Mouse (Mus musculus) MEL-GATA-1-ER (cell line): ENCODE data around the gene Gdf15.
A peak's percentile ranks its signal among the peaks of the same experiment; 100 is the strongest.

Experiments used
- DNase-seq: peaks from one replicate; pipeline ENCODE4 v3.0.0-alpha.2; 2012; ENCODE audit warnings: low read depth; ENCODE audit errors: extremely low read depth

Gdf15 gene

DNA sequence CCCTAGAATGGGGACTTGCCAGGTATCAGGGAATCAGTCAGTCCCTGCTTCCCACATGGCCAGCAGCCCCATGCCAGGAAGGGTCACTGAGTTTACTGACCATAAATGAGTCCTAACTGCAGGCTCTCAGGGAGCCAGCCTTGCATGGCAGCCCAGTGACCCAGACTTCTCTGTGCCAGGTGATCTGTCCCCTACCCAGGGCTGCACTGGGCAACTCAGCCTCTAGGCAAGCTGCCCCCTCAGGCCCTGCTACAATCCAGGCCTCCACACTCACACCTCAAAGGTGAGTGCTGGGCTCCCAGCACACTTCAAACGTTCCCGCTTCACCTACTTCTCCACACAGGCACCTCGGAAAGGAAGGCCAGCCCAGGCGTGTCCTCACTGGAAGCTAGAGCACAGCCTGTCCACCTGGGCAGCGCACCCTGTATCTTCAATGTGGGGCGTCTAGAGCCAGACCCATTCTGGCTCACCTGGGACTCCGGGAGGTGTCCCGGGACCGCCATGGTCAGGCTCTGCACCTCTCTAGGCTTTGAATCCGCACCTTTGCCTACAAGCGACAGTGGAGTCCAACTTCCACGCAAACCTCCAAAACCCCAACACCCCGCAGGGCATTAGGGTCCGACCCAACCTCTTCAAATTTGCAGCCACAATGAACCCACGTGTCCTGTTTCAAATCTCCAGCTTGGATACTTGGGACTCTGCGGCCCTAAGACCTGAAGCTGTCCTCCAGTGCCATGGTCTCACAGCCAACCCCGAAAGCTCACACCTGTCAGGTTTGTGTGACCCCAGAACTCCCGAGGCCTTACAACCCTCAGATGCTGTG lies 25.3 kb downstream of the Gdf15 start:
- DNase-seq, result no peak

GRCm38 (mm10) chr8:70605871-70606779 lies 26.1 kb downstream of the Gdf15 start:
- no peak for DNase-seq

DNA sequence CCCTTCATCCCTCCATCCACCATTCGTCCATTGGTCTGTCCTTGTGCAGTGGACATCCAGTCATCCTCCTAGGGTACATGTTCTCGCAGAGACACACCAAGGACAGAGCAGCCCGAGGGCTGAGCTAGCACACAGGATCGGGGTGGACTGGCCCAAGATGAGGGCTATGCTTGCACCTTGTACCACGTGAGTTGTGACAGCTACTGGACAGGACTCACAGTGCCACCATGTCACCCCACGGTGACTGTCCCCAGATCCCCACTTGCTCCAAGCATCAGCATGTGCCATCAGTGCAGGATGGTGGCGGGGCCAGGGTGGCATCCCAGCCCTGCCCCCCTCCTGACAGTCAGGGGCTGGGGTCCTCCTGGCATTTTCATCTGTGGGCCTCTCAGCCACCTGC lies 27.7 kb downstream of the Gdf15 start:
- no peak for DNase-seq

DNA sequence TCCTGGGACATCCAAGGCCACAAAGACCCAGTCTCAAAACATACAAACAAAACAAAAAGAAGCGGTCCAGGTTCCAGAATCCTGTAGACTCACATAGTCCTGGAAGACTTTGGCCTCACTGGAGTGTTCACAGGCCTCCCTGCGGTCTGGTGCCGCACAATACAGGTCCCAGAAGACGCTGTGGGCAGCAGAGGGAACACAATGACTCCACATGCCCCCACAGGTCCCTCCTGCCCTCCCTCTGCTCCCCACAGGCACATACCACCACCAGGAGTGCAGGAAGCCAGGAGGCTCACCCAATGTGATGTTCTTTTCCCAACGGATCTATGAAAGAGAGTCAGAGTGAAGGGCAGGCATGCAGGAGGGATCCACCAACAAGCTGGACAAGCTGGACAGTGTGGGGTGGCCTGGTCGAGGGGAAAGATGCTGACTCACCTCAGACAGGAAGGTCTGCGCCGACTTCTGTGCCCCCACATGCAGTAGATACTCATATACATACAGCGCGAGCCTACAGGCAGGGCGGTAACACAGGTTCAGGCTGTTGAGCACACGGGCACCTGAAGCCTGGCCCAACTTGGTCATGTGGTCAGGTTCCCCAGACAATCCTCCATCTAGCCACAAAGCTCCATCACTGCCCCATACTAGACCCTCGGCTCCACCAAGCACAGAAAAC lies 30.0 kb downstream of the Gdf15 start:
- DNase-seq, result no peak

DNA sequence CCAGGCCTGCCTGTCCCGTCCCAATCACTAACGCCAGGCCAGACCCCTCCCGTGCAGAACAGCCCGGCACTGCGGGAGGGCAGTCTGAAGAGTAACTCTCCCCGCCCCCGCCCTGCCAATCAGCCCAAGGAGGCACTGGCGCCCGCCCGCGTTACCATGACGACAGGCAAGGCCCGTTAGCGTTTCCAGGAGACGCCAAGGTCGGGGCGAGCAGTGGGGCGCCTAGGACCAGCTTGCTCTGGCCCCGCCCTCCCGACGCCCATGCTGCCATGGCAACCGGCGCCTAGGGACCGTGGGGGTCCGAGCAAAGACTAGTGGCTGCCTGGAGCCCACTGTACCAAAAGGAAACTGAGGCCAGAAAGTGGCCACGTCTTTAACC lies 31.0 kb downstream of the Gdf15 start:
- no peak for DNase-seq

GRCm38 (mm10) chr8:70600473-70601270 lies 31.6 kb downstream of the Gdf15 start:
- no peak for DNase-seq

- DNase-seq, result no peak
Observed at GRCm38 (mm10) chr8:70599507-70600290, 32.6 kb downstream of the Gdf15 start.

DNA sequence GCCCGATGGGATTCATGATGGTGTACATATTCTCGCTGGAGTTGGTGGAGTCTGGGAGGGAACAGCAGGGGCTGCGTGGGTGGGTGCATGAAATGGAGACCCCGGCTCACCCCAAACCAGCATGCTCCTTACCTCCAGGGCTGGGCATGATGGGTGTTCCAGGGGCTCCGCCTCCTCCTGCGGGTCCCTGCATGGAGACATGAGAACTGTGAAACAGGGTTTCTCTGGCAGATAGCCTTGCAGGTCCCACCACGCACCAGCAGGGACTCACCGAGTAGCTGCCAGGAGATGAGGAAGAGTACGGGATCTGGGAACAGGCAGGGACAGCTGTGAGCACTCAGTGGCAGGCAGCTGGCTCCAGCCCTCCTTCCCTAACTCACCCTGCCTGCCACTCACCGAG lies 33.5 kb downstream of the Gdf15 start:
- no peak for DNase-seq

DNA sequence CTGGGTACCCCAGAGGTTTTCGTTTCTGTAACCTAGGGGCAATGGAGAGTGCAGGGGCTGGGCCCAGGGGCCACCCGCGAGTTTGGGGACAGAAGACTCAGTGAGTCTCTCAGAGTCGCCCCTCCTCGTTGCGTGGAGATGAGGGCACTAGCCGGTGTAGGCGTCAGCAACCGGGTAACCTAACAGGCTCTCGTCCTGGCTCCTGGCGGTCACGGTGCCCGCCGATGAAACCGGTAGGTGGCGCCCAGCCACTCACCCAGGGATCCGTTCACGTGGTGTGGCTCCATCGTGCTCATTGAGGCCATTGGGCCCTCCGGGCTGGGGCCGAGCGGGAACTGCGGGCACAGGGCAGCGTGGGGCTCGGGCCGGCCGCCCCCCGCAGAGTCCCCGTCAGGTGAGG lies 34.0 kb downstream of the Gdf15 start:
- no peak for DNase-seq

DNA sequence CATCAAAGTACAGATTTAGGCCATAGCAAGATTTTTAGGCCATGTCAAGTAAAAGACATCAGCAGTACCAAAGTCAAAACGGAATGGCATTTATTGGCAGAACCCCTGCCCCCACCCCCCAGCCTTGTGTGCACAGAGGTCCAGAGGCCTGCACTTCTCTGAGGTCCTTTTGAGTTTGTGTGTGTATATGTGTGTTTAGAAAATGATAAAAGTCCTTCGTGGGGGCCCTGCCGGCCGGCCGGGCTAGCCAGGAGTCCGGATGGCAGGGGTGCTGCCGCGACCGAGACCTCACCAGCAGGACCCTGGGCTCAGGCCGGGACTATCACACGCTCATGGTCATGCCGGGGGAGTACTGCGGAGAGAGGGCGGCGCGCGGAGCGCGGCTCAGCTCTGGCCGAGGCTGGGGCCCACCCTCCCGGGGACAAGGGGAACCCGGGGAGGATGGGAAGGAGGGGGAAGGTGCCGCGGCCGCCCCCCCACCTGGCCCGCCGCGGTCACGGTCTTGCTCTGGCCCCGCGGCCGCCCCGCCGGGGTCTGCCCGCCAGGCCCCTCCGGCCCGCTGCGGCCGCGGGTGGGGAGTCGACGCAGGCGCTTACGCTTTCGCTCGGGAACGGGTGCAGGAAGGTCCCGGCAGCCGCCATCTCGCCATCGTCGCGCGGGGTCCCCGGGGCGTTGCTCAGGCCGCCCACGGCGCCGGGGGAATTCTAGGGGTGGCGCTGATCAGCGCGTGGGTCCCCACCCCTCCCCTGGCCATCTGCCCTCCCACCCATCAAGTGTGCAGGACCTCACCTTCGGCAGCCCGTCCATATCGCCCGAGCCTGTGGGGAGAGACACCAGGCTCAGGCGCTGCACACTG lies 34.6 kb downstream of the Gdf15 start:
- DNase-seq, result no peak

GRCm38 (mm10) chr8:70596775-70597416 lies 35.4 kb downstream of the Gdf15 start:
- no peak for DNase-seq

DNA sequence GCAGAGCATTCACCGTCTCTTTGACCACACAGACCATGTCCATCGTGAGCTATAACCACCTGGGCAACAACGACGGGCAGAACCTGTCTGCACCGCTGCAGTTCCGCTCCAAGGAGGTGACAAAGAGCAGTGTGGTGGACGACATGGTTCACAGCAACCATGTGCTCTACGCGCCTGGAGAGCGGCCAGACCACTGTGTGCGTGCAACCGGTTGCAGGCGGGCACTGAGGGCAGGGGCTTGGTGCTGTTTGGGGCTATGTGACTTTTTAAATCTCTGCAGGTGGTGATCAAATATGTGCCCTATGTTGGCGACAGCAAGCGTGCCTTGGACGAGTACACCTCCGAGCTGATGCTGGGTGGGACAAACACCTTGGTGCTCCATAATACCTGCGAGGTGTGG lies 36.0 kb downstream of the Gdf15 start:
- DNase-seq, result no peak

GRCm38 (mm10) chr8:70595811-70596210 lies 36.4 kb downstream of the Gdf15 start:
- DNase-seq, result no peak

DNA sequence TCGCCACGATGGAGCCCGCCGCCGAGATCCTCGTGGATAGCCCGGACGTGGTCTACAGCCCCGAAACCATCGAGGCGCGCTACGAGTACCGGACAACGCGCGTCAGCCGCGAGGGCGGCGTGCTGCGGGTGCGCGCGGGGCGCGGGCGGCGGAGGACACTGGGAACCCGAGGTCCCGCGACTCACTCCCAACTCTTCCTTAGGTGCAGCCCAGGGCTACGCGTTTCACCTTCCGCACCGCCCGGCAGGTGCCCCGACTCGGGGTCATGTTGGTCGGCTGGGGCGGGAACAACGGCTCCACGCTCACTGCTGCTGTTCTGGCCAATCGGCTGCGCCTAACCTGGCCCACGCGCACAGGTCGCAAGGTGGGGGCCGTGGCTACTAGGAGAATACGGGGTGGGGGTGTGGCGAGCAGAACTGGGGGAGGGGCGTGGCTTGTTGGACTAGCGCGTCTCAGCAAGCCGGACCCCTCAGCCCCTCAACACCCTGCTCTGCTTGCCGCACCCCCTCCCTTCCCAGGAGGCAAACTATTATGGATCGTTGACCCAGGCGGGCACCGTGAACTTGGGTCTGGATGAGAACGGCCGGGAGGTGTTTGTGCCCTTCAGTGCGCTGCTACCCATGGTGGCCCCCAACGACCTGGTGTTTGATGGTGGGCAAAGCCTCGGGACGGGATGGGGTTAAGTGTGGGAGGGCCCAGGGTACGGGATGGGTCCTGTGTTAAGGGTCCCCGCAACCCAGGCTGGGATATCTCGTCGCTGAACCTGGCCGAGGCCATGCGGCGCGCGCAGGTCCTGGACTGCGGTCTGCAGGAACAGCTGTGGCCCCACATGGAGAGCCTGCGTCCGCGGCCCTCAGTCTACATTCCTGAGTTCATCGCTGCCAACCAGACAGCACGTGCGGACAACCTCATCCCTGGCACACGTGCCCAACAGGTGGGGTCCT lies 37.4 kb downstream of the Gdf15 start:
- DNase-seq, result no peak

- DNase-seq, result peak; percentile 96
Observed at GRCm38 (mm10) chr8:70593961-70594609, 38.2 kb downstream of the Gdf15 start, which contains the start of gene Isyna1. Gene Isyna1, plus strand, starts transcription at chr8:70594373.

- DNase-seq, result no peak
Observed at GRCm38 (mm10) chr8:70593173-70593572, 39.1 kb downstream of the Gdf15 start.

- DNase-seq, result no peak
Observed at GRCm38 (mm10) chr8:70591569-70591968, 40.7 kb downstream of the Gdf15 start.
